Mouse (Mus musculus): ENCODE measurements at regions not wholly inside any gene's neighbourhood (a gene's known extent, or its start where the extent isn't known, plus 50 kb on each side); places are given as distances from the start of the nearest gene placed in this dataset.

- no peak for DNase-seq
Observed at GRCm38 (mm10) chr2:28141975-28142374, 50.8 kb upstream of the Olfm1 start.

- no peak for DNase-seq
Observed at GRCm38 (mm10) chr2:28141556-28141955, 51.2 kb upstream of the Olfm1 start.

- DNase-seq: peak; percentile 4 to 17
Observed at GRCm38 (mm10) chr2:28138583-28138982, 53.9 kb upstream of the Fcnb start.

GRCm38 (mm10) chr2:28134605-28135004, 49.9 kb upstream of the Fcnb start:
- DNase-seq: no peak

Data from kidney, adult 8-10 months (tissue).